Mouse (Mus musculus) MEL (cell line): ENCODE data around the gene Ubn1.

Experiments
- BHLHE40 ChIP-seq: IDR thresholded peaks from 2 replicates; pipeline ENCODE4 v1.6.1; 2012; ENCODE audit warnings: low read depth, mild to moderate bottlenecking, inconsistent platforms, low read length, improper control_type of control experiment, borderline replicate concordance
- CHD2 ChIP-seq: IDR thresholded peaks from 2 replicates; pipeline ENCODE4 v1.6.1; 2011; ENCODE audit warnings: low read length, improper control_type of control experiment
- GATA1 ChIP-seq: IDR thresholded peaks from 2 replicates; pipeline ENCODE4 v1.6.1; 2011; ENCODE audit warnings: low read depth, low read length, improper control_type of control experiment

- TF ChIP-seq GATA1 (no peak), CHD2 (no peak), BHLHE40 (no peak)
Observed at GRCm38 (mm10) chr16:5070321-5070720, 20.5 kb downstream of the Ubn1 start.
